Mouse (Mus musculus) forebrain, embryonic 10.5 days (tissue): Measurements from ENCODE around the gene Itpkb. TPM values are rescaled to one million over a fixed set of nuclear protein-coding genes. Genes with fewer than 3 reads are reported as not detected.

ENCODE experiments used
- DNase-seq: peaks from one replicate; pipeline ENCODE4 v3.0.0-alpha.2; 2017; ENCODE audit warnings: low spot score; ENCODE audit errors: extremely low spot score
- H3K27ac ChIP-seq: fragments of 300-500 bp; sonication (generic); 2 replicates; pipeline ENCODE4 v1.5.1; 2016; ENCODE audit warnings: mild to moderate bottlenecking
- H3K27me3 ChIP-seq: fragments of 300-500 bp; sonication (generic); 2 replicates; pipeline ENCODE4 v1.6.1; 2016; ENCODE audit warnings: mild to moderate bottlenecking; ENCODE audit not compliant: poor library complexity, severe bottlenecking
- H3K36me3 ChIP-seq: fragments of 300-500 bp; sonication (generic); replicated peaks from 2 replicates; pipeline ENCODE4 v1.6.1; 2016; ENCODE audit warnings: mild to moderate bottlenecking, moderate library complexity
- H3K4me1 ChIP-seq: fragments of 300-500 bp; sonication (generic); 2 replicates; pipeline ENCODE4 v1.6.1; 2016
- H3K4me3 ChIP-seq: fragments of 300-500 bp; sonication (generic); 2 replicates; pipeline ENCODE4 v1.5.1; 2016; ENCODE audit warnings: mild to moderate bottlenecking, moderate library complexity
- H3K9me3 ChIP-seq: fragments of 300-500 bp; sonication (generic); 2 replicates; pipeline ENCODE4 v1.6.1; 2016; ENCODE audit warnings: mild to moderate bottlenecking, moderate library complexity
- WGBS: fragments of 180-500 bp; shearing (Covaris S2); methylation state at CpG from one replicate; pipeline ENCODE4 v1.1.7; 2016; 5-methylcytosine and 5-hydroxymethylcytosine counted together
- polyA plus RNA-seq: library from polyadenylated mRNA; unstranded; fragments of >200 nt; fragmentation: Nextera tagmentation; extraction: Ambion mirVana; gene quantifications from 2 replicates; pipeline ENCODE4 v1.2.1, GENCODE M21; 2016

Gene Itpkb
- polyA plus RNA-seq, 1 experiment from 2014 or later, result 2.5 TPM

DNA sequence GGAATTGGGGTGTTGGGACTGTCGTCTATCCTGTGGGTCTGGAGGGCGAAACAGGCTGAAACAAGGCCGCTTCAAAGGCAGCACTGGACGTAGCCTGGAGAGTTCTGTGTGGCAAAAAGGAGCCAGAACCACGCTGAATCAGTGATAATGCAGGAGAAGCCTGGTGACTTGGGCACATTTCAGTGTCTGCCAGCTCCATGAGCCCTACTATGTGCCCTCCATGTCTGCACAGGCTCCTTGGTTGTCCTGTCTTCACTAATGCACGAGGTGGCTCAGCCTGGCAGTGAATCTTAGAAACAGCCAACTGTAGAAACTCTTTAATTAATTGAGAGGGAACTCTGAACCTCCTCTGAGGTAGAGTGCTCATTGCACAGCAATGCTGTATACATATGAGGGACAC is 96.1 kb downstream of the Itpkb start:
- Histone ChIP-seq H3K9me3 (no peaks in the 10 kb centered on the region), H3K27me3 (no peaks in the 10 kb centered on the region)
- 81% methylated on average over 6 of the region's 6 CpGs for WGBS

DNA sequence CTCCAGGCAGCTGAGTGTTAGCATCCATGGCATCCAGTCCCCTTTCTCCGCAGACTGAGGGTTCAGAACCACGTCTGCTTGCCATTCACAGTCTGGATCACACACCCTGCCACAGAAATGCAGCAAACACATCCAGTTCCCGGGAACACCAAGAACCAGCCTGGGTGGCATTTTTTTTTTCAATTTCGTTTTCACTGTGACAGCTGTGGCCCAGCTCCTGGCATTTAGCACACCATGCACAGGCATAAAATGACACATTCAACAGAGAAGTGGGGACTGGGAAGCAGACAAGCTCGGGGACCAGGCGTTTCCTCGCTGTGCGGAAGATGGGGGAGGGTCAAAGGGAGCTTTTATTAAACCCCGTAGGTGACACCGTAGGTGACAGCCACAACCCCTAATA is 97.4 kb downstream of the Itpkb start:
- Histone ChIP-seq H3K9me3 (no peaks in the 10 kb centered on the region), H3K4me3 (no peak overlapping the region), H3K36me3 (no peaks in the 10 kb centered on the region), H3K27me3 (peaks cover 3% of the 10 kb centered on the region; the same call in 1 of the 2 replicates), H3K27ac (no peak overlapping the region), H3K4me1 (peaks cover 25% of the 10 kb centered on the region)
- 81% methylated on average over 10 of the region's 10 CpGs for WGBS
- no peak for DNase-seq

More for the DNA sequence above, 96.1 kb downstream of the Itpkb start:
- no peaks in the 10 kb centered on the region for H3K36me3 ChIP-seq
- peaks cover 29% of the 10 kb centered on the region for H3K4me1 ChIP-seq
- no peak overlapping the region for H3K4me3 ChIP-seq
- no peak for DNase-seq
- no peak overlapping the region for H3K27ac ChIP-seq

DNA sequence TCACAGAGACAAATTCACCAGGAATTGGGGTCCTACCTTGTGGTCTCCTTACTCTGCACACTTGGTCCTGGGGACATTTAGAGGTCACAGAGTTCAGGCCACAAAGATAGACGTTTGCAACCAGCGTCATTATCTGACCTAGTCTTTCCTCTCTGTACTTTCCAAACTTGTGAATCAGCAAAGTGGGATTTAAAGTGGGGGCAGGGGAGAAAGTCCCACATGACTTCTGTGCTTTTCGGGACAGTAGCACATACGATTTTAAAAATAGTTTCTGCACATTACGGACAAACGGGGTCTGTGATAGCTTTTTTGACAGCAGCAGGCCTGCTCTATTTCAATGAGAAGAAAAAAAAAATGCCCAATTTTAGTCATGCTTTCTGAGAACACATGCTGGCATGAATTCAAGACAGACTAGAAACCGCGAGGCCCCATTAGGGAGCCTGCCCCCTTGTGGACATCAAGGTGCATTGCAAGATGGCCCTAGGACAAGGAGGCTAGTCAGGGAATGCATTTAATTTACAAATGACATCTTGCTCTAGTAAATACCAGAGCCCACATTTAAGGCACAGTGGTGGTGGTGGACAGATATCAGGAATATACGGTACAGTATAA is 97.9 kb downstream of the Itpkb start:
- peak; percentile 69 for DNase-seq
- WGBS, result 41% methylated on average over 9 of the region's 9 CpGs
- peaks cover 3% of the 10 kb centered on the region; the same call in 1 of the 2 replicates for H3K27me3 ChIP-seq
- H3K4me3 ChIP-seq, result no peak overlapping the region
- no peak overlapping the region for H3K27ac ChIP-seq
- H3K4me1 ChIP-seq, result peaks cover 25% of the 10 kb centered on the region
- no peaks in the 10 kb centered on the region for H3K9me3 ChIP-seq
- H3K36me3 ChIP-seq, result no peaks in the 10 kb centered on the region

DNA sequence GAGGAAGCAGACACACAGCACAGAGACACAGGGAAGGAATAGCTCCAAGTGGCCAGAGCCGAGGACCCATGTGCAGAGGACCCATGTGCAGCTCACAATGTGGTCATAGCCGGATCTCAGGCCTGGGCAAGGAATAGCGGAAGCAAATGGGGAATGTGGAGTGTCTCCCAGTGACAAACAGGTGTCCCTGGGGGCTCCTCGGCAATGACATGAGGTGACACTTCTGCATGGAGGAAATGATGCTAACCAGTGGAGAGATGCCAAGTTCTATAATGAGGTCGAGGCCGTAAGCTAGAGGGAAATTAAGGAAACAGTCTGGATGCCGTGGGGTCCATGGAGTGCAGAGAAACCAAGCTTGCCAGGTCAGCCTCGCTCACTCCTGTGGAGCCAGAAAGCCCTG is 98.6 kb downstream of the Itpkb start:
- H3K27me3 ChIP-seq, result peaks cover 3% of the 10 kb centered on the region; the same call in 1 of the 2 replicates
- no peaks in the 10 kb centered on the region for H3K9me3 ChIP-seq
- no peak overlapping the region for H3K27ac ChIP-seq
- H3K36me3 ChIP-seq, result no peaks in the 10 kb centered on the region
- DNase-seq, result no peak
- no peak overlapping the region for H3K4me3 ChIP-seq
- WGBS, result 87% methylated on average over 8 of the region's 8 CpGs
- H3K4me1 ChIP-seq, result peaks cover 27% of the 10 kb centered on the region

DNA sequence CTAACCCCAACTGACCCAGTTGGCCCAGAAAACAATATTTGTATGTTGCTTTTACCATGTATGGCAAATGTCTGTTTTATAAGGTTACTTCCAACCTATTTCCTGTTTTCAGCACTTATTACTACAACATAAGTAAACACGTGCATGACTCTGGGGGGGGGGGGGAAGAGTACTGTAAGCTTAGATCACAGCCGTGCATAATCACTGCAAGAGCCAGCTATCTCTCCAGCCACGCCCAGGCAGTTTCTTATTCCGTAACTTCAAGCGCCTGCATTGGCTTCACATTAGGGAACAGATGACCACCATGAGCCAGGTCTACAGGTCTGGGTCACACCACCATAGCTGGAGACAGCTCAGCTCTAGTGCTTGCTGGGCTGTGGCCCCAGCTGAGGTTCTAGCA is 99.5 kb downstream of the Itpkb start:
- WGBS, result 78% methylated on average over 5 of the region's 5 CpGs
- Histone ChIP-seq H3K4me1 (peaks cover 36% of the 10 kb centered on the region), H3K27ac (no peak overlapping the region), H3K36me3 (no peaks in the 10 kb centered on the region), H3K4me3 (no peak overlapping the region), H3K27me3 (peaks cover 7% of the 10 kb centered on the region; the same call in 1 of the 2 replicates), H3K9me3 (no peaks in the 10 kb centered on the region)
- DNase-seq, result no peak

DNA sequence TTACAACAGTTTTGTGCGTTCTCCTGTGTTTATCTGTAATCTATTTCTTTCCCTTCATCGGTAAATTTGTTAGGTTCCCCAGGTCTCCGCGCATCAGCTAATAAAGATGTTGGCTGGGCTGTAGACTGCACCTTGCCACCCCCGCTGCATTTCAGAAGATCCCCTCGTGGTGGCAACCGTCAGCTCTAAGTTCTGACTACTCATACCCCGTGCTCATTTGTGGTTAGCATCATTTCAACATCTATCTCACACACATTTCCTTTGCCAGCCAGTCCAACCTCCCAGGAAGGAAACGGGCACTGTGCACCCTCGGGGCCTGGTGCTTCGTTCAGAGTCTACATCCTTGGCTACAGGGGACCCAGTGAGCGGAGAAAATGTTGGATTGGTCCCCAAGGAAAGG is 101.5 kb downstream of the Itpkb start:
- Histone ChIP-seq H3K36me3 (no peaks in the 10 kb centered on the region), H3K9me3 (no peaks in the 10 kb centered on the region)
- WGBS, result 82% methylated on average over 12 of the region's 12 CpGs

DNA sequence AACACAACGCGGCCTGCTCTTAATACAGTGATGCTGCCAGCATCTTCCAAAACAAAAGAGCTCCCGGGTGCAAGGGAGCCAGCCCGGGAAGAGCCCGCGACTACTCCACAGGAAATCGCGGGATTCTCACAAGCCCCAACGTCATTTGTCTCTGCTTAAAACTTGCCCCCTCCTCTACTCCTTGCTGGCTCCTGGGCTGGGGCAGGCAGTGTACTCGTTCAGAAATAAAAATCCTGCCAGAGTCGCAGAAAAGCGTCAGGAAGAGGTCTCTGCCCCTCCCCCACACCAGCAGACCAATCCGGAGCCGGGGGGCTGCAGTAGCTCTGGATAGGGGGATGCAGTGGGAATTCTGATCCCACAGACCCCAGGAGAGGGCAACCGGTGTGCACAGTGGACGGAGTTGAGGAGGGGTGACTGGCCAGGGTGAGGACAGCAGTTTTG is 102.8 kb downstream of the Itpkb start:
- H3K36me3 ChIP-seq, result no peaks in the 10 kb centered on the region
- peak overlapping the region; percentile 88 for H3K27ac ChIP-seq
- no peaks in the 10 kb centered on the region for H3K9me3 ChIP-seq
- H3K27me3 ChIP-seq, result peaks cover 11% of the 10 kb centered on the region; the same call in 1 of the 2 replicates
- peak; percentile 61 for DNase-seq
- WGBS, result 2% methylated on average over 16 of the region's 16 CpGs
- peaks cover 41% of the 10 kb centered on the region for H3K4me1 ChIP-seq
- peak overlapping the region; percentile 54 for H3K4me3 ChIP-seq

More for the DNA sequence above, 101.5 kb downstream of the Itpkb start:
- Histone ChIP-seq H3K27me3 (peaks cover 11% of the 10 kb centered on the region; the same call in 1 of the 2 replicates), H3K27ac (no peak overlapping the region), H3K4me1 (peaks cover 47% of the 10 kb centered on the region), H3K4me3 (no peak overlapping the region)
- no peak for DNase-seq

DNA sequence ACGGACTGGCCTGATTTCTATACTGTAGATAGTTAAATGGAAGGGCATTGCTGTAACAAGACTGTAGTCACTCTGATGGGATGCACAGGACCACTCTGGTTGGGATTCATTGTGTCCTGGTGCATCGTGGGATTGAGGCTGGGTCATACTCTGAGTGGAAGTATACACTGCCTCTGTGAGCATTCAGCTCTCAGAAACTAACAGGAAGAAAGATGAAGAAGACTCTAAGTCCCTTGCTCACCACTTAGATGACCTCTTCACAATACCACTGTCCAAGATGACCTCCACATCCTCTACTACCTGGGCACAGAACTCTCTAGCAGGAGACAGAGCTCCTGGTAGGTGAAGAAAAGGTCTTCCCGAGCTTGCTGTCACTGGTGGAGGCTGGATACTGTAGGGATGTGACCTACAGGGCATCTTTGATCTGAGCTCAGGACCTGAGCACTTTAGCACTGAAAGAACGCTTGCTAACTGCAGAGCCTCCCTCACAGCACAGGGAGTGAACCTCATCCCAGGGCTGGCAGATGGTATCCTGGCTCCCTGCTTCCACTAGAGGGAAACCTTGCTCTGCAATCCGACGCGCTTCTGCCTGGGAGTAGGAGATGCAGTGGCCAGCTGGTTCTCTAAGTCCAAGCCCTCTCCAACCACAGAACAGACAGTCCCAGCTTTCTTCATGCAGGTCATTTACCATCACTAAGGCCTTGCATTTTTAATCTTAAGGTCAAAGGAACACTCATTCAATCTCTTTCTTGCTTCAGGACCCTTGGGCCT is 103.7 kb downstream of the Itpkb start:
- H3K4me1 ChIP-seq, result peaks cover 40% of the 10 kb centered on the region
- peak; percentile 77 for DNase-seq
- WGBS, result 20% methylated on average over 7 of the region's 7 CpGs
- peaks cover 11% of the 10 kb centered on the region; the same call in 1 of the 2 replicates for H3K27me3 ChIP-seq
- no peaks in the 10 kb centered on the region for H3K36me3 ChIP-seq
- no peaks in the 10 kb centered on the region for H3K9me3 ChIP-seq
- peak overlapping the region; percentile 88 for H3K27ac ChIP-seq
- H3K4me3 ChIP-seq, result peak overlapping the region; percentile 54; the same call in 1 of the 2 replicates

DNA sequence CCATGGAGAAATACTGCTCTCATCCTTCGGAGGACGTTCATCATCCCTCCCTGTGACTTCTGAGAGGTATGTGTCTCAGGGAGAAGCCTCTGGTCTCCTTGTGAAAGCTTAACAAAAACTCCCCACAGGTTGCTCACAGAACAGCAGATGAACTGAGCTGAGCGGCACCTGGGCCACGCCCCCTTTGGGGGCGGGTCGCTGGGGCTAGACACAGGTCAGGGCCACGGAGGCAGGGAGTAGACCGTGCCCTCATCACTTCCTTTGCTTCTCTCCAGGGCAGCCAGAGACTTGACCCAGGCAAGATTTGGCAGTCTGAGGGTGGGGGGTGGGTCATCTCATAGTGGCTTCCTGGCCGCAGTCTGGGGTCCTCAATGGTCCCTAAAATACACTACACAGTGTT is 104.6 kb downstream of the Itpkb start:
- WGBS, result 7% methylated on average over 9 of the region's 9 CpGs
- peaks cover 40% of the 10 kb centered on the region for H3K4me1 ChIP-seq
- DNase-seq, result peak; percentile 17
- no peaks in the 10 kb centered on the region for H3K36me3 ChIP-seq
- H3K4me3 ChIP-seq, result peak overlapping the region; percentile 4; the same call in 1 of the 2 replicates
- H3K27me3 ChIP-seq, result peaks cover 11% of the 10 kb centered on the region; the same call in 1 of the 2 replicates
- H3K9me3 ChIP-seq, result no peaks in the 10 kb centered on the region
- no peak overlapping the region for H3K27ac ChIP-seq

DNA sequence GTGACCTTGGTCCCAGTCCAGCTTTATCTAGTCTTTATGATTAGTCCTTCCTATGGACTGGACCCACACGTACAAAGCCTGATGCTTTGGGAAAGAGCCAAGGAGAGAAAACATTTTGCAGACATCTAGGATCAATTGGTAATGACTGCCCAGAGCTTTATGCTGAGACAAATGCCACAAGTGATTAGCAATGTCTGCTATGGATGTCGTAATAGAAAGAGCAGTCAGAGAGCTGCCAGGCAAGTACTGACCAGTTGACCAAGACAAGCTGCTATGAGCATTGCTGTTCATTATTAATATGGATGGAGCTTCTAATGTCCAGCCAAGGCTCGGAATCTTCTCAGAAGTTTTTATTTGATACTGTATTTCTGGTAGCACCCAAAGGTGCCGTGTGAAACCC is 109.2 kb downstream of the Itpkb start:
- H3K4me3 ChIP-seq, result no peak overlapping the region

DNA sequence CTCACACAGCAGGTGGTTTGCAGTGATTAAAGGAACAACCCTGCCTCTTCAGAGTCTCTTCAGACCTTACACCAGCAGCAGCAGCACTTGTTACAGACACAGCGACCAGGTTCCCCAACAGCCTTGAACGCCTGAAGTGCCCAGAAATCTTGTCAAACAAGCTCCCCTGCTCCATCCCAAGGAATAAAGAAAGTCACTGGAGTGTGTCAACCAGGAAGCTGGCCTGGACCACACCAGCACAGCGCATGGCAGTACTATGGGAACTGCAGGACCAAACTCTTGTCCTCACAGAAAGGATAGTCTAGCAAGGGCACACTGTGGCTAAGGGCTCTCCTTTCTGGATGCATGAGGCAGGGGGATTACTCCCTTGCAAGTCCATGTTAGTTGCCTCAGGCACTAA is 114.1 kb downstream of the Itpkb start:
- 55% methylated on average over 3 of the region's 3 CpGs for WGBS
- Histone ChIP-seq H3K36me3 (no peaks in the 10 kb centered on the region), H3K27ac (no peak overlapping the region), H3K27me3 (no peaks in the 10 kb centered on the region), H3K4me3 (no peak overlapping the region), H3K4me1 (peaks cover 8% of the 10 kb centered on the region; the same call in 1 of the 2 replicates), H3K9me3 (no peaks in the 10 kb centered on the region)
- no peak for DNase-seq

More for the DNA sequence above, 109.2 kb downstream of the Itpkb start:
- DNase-seq, result no peak
- 87% methylated on average over 4 of the region's 4 CpGs for WGBS
- Histone ChIP-seq H3K9me3 (no peaks in the 10 kb centered on the region), H3K4me1 (peaks cover 18% of the 10 kb centered on the region), H3K36me3 (no peaks in the 10 kb centered on the region), H3K27ac (no peak overlapping the region), H3K27me3 (peaks cover 7% of the 10 kb centered on the region; the same call in 1 of the 2 replicates)

DNA sequence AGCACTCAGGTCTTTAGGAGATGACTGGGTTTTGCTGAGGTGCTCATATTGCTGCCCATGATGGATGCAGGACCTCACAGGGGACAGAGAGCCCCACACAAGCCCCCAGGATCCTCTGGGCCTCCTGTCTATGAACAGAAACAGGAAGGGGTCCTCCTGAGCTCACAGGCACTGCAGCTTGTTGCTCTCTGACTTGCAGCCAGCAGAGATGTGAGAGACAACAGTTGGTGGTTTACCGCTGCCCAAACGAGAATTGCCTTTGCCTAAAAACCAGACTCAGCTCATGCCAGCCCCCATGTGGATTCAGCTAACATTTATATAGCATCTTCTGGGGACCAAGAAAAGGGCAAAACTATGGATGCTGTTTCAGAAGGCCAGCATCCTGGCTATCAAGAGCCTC is 119.4 kb downstream of the Itpkb start:
- Histone ChIP-seq H3K27me3 (no peaks in the 10 kb centered on the region), H3K36me3 (no peaks in the 10 kb centered on the region), H3K4me3 (no peak overlapping the region), H3K27ac (no peak overlapping the region), H3K9me3 (no peaks in the 10 kb centered on the region), H3K4me1 (peaks cover 2% of the 10 kb centered on the region; the same call in 1 of the 2 replicates)
- no peak for DNase-seq
- 85% methylated on average over 2 of the region's 2 CpGs for WGBS

DNA sequence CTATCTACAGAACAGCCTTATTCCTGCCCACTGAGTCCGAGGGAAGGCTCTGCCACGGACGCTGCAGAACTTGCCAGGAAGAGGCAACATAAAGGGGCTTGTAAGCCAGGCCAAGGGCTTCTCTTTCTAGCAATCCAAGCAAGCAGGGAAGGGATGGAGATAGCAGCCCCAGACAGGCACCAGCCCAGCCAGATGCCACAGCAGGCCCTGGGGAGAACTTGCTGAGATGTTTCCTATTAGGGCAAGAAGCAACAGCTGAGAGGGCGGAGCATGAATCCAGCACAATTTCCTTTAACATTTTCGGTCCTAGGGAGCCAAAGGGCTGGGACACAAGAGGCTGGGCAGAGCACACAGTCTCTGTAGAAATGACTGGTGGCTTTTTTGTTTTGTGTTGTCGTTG is 128.0 kb downstream of the Itpkb start:
- Histone ChIP-seq H3K4me3 (no peak overlapping the region), H3K4me1 (peaks cover 35% of the 10 kb centered on the region), H3K27ac (peak overlapping the region; percentile 51), H3K9me3 (no peaks in the 10 kb centered on the region), H3K27me3 (peaks cover 5% of the 10 kb centered on the region; the same call in 1 of the 2 replicates), H3K36me3 (no peaks in the 10 kb centered on the region)
- DNase-seq, result no peak
- 62% methylated on average over 6 of the region's 6 CpGs for WGBS
